Mouse (Mus musculus) MEL (cell line): Measurements from ENCODE around the gene Tmed10. TPM values are rescaled to one million over a fixed set of nuclear protein-coding genes. Genes with fewer than 3 reads are reported as not detected.

ENCODE experiments used
- DNase-seq: peaks from one replicate; pipeline ENCODE4 v3.0.0; 2011; ENCODE audit warnings: low read depth, low spot score
- H3K27ac ChIP-seq: 2 replicates; pipeline ENCODE4 v1.5.1; 2012; ENCODE audit warnings: low read depth, mild to moderate bottlenecking, control low read depth, low read length, moderate library complexity; ENCODE audit not compliant: control insufficient read depth
- H3K27me3 ChIP-seq, 2 experiments: fragments of 150-350 bp in 1 of 2; sonication (generic) in 1 of 2; 2 replicates each; pipeline ENCODE4 v1.6.1; 2012; ENCODE audit warnings: low read length in 2 of 2, mild to moderate bottlenecking in 2 of 2, improper control_type of control experiment in 1 of 2, moderate library complexity in 1 of 2; ENCODE audit not compliant: insufficient read depth in 2 of 2, control insufficient read depth in 1 of 2
- H3K36me3 ChIP-seq, 2 experiments: 2 replicates each; pipeline ENCODE4 v1.6.1; 2012 to 2014; ENCODE audit warnings: low read length in 2 of 2, improper control_type of control experiment in 1 of 2, inconsistent platforms in 1 of 2, mild to moderate bottlenecking in 1 of 2; ENCODE audit not compliant: insufficient read depth in 2 of 2, control insufficient read depth in 1 of 2
- H3K4me1 ChIP-seq, 2 experiments: fragments of 150-350 bp in 1 of 2; sonication (generic) in 1 of 2; 2 replicates each; pipeline ENCODE4 v1.6.1; 2012; ENCODE audit warnings: low read length in 2 of 2, improper control_type of control experiment in 1 of 2, mild to moderate bottlenecking in 1 of 2; ENCODE audit not compliant: insufficient read depth in 2 of 2, control insufficient read depth in 1 of 2
- H3K4me3 ChIP-seq, 2 experiments: fragments of 150-350 bp in 1 of 2; sonication (generic) in 1 of 2; 2 replicates each; pipeline ENCODE4 v1.5.1; 2012; ENCODE audit warnings: low read depth in 2 of 2, low read length in 2 of 2, mild to moderate bottlenecking in 2 of 2, moderate library complexity in 2 of 2, control low read depth in 1 of 2, improper control_type of control experiment in 1 of 2; ENCODE audit not compliant: control insufficient read depth in 1 of 2, insufficient read depth in 1 of 2
- H3K79me2 ChIP-seq: 2 replicates; pipeline ENCODE4 v1.6.1; 2012; ENCODE audit warnings: mild to moderate bottlenecking, low read length, moderate library complexity; ENCODE audit not compliant: control insufficient read depth, poor library complexity, insufficient read depth
- H3K9ac ChIP-seq: 2 replicates; pipeline ENCODE4 v1.6.1; 2012; ENCODE audit warnings: low read depth, mild to moderate bottlenecking, control low read depth, low read length, moderate library complexity; ENCODE audit not compliant: control insufficient read depth, poor library complexity, severe bottlenecking
- H3K9me3 ChIP-seq: fragments of 150-350 bp; sonication (generic); replicated peaks from 2 replicates; pipeline ENCODE4 v1.6.1; 2012; ENCODE audit warnings: mild to moderate bottlenecking, low read length, improper control_type of control experiment, moderate library complexity; ENCODE audit not compliant: insufficient read depth
- CHD2 ChIP-seq: IDR thresholded peaks from 2 replicates; pipeline ENCODE4 v1.6.1; 2011; ENCODE audit warnings: low read length, improper control_type of control experiment
- CTCF ChIP-seq, 3 experiments: IDR thresholded peaks in 2 of 3; conservative IDR thresholded peaks in 1 of 3; 2 replicates each; pipeline ENCODE4 v1.5.1; 2011 to 2012; ENCODE audit warnings: low read length in 3 of 3, low read depth in 2 of 3, mild to moderate bottlenecking in 2 of 3, improper control_type of control experiment in 1 of 3, inconsistent platforms in 1 of 3, mixed read lengths in 1 of 3, moderate library complexity in 1 of 3; ENCODE audit not compliant: control insufficient read depth in 1 of 3, insufficient read depth in 1 of 3, poor library complexity in 1 of 3, severe bottlenecking in 1 of 3
- E2F4 ChIP-seq: IDR thresholded peaks from 2 replicates; pipeline ENCODE4 v1.6.1; 2011; ENCODE audit warnings: low read depth, low read length, improper control_type of control experiment, borderline replicate concordance
- ETS1 ChIP-seq: IDR thresholded peaks from 2 replicates; pipeline ENCODE4 v1.6.1; 2012; ENCODE audit warnings: low read depth, mild to moderate bottlenecking, inconsistent platforms, low read length, improper control_type of control experiment, moderate library complexity
- GATA1 ChIP-seq: IDR thresholded peaks from 2 replicates; pipeline ENCODE4 v1.6.1; 2011; ENCODE audit warnings: low read depth, low read length, improper control_type of control experiment
- HCFC1 ChIP-seq: IDR thresholded peaks from 2 replicates; pipeline ENCODE4 v1.6.1; 2012; ENCODE audit warnings: low read depth, mild to moderate bottlenecking, inconsistent platforms, low read length, improper control_type of control experiment, moderate library complexity
- JUND ChIP-seq: IDR thresholded peaks from 2 replicates; pipeline ENCODE4 v1.6.1; 2011; ENCODE audit warnings: low read depth, mild to moderate bottlenecking, improper control_type of control experiment, low read length
- KAT2A ChIP-seq: conservative IDR thresholded peaks from 2 replicates; pipeline ENCODE4 v1.6.1; 2012; ENCODE audit warnings: low read depth, low read length, improper control_type of control experiment, inconsistent platforms
- MAX ChIP-seq: IDR thresholded peaks from 2 replicates; pipeline ENCODE4 v1.6.1; 2011; ENCODE audit warnings: low read length, improper control_type of control experiment
- MAZ ChIP-seq: IDR thresholded peaks from 2 replicates; pipeline ENCODE4 v1.6.1; 2012; ENCODE audit warnings: low read depth, mild to moderate bottlenecking, inconsistent platforms, low read length, improper control_type of control experiment
- MYB ChIP-seq: IDR thresholded peaks from 2 replicates; pipeline ENCODE4 v1.6.1; 2011; ENCODE audit warnings: mild to moderate bottlenecking, low read depth, low read length, improper control_type of control experiment
- NELFE ChIP-seq: IDR thresholded peaks from 2 replicates; pipeline ENCODE4 v1.6.1; 2011; ENCODE audit warnings: low read depth, low read length, improper control_type of control experiment
- POLR2A ChIP-seq, 2 experiments: IDR thresholded peaks; 2 replicates each; pipeline ENCODE4 v1.6.1; 2011 to 2012; ENCODE audit warnings: low read length in 2 of 2, mild to moderate bottlenecking in 2 of 2, control low read depth in 1 of 2, improper control_type of control experiment in 1 of 2, low read depth in 1 of 2, moderate library complexity in 1 of 2; ENCODE audit not compliant: control insufficient read depth in 1 of 2, insufficient read depth in 1 of 2, poor library complexity in 1 of 2
- POLR2AphosphoS5 ChIP-seq: IDR thresholded peaks from 2 replicates; pipeline ENCODE4 v1.6.1; 2012; ENCODE audit warnings: low read depth, borderline replicate concordance, mild to moderate bottlenecking, inconsistent platforms, low read length, moderate library complexity, mixed read lengths
- RAD21 ChIP-seq: IDR thresholded peaks from 2 replicates; pipeline ENCODE4 v1.6.1; 2011; ENCODE audit warnings: mild to moderate bottlenecking, low read depth, low read length, improper control_type of control experiment
- RCOR1 ChIP-seq: IDR thresholded peaks from 2 replicates; pipeline ENCODE4 v1.6.1; 2012; ENCODE audit warnings: low read depth, mild to moderate bottlenecking, inconsistent platforms, low read length, improper control_type of control experiment
- SIN3A ChIP-seq: IDR thresholded peaks from 2 replicates; pipeline ENCODE4 v1.6.1; 2012; ENCODE audit warnings: low read length, improper control_type of control experiment, inconsistent platforms
- SMC3 ChIP-seq: IDR thresholded peaks from 2 replicates; pipeline ENCODE4 v1.6.1; 2011; ENCODE audit warnings: low read depth, low read length, improper control_type of control experiment
- TAL1 ChIP-seq: IDR thresholded peaks from 2 replicates; pipeline ENCODE4 v1.6.1; 2012; ENCODE audit warnings: mild to moderate bottlenecking, inconsistent platforms, low read length, moderate library complexity, mixed read lengths
- TCF12 ChIP-seq: IDR thresholded peaks from 2 replicates; pipeline ENCODE4 v1.6.1; 2014; ENCODE audit warnings: low read depth, mild to moderate bottlenecking, inconsistent platforms, low read length, improper control_type of control experiment, moderate library complexity
- UBTF ChIP-seq: IDR thresholded peaks from 2 replicates; pipeline ENCODE4 v1.6.1; 2012; ENCODE audit warnings: low read depth, mild to moderate bottlenecking, inconsistent platforms, low read length, improper control_type of control experiment, moderate library complexity, borderline replicate concordance; ENCODE audit not compliant: insufficient read depth
- USF2 ChIP-seq, 2 experiments: IDR thresholded peaks; 2 replicates each; pipeline ENCODE4 v1.6.1; 2011 to 2012; ENCODE audit warnings: improper control_type of control experiment in 2 of 2, low read length in 2 of 2, borderline replicate concordance in 1 of 2, inconsistent platforms in 1 of 2, low read depth in 1 of 2, mild to moderate bottlenecking in 1 of 2; ENCODE audit not compliant: insufficient read depth in 1 of 2
- ZC3H11A ChIP-seq: IDR thresholded peaks from 2 replicates; pipeline ENCODE4 v1.6.1; 2012; ENCODE audit warnings: low read depth, mild to moderate bottlenecking, inconsistent platforms, low read length, improper control_type of control experiment
- polyA plus RNA-seq, 2 experiments: library from polyadenylated mRNA; stranded (reverse) in 1 of 2; unstranded in 1 of 2; fragments of >175 nt in 1 of 2; fragments of >200 nt in 1 of 2; gene quantifications; 2 replicates each; pipeline versions ENCODE4 v1.2.1 to v1.2.4; 2012; ENCODE audit warnings: low replicate concordance in 2 of 2, low read depth in 1 of 2; ENCODE audit not compliant: insufficient read length in 2 of 2, insufficient read depth in 1 of 2, missing spikeins in 1 of 2
- total RNA-seq: library from RNA; depleted of rRNA; stranded (reverse); fragments of 300-350 nt; gene quantifications from 2 replicates; pipeline ENCODE4 v1.2.3, GENCODE M21; 2012

The Tmed10 gene
- total and polyA plus RNA-seq, 3 experiments: 45.7 to 229 (median 60.2) TPM

- Histone ChIP-seq H3K4me1 (no peaks in the 10 kb centered on the region), H3K36me3 (peaks cover 0 to 28% of the 10 kb centered on the region in 2 experiments; a peak in 2 of 4 replicates), H3K4me3 (no peak overlapping the region), H3K79me2 (no peaks in the 10 kb centered on the region), H3K9me3 (no peaks in the 10 kb centered on the region), H3K27me3 (no peaks in the 10 kb centered on the region), H3K27ac (no peak overlapping the region), H3K9ac (no peak overlapping the region)
- DNase-seq: no peak
- TF ChIP-seq GATA1: no peak
- TF ChIP-seq UBTF: no peak
Measured at GRCm38 (mm10) chr12:85347196-85347595, 27.5 kb downstream of the Tmed10 start.

- H3K36me3 ChIP-seq: peaks cover 2 to 25% of the 10 kb centered on the region in 2 experiments; a peak in 3 of 4 replicates
Measured at GRCm38 (mm10) chr12:85346374-85346773, 28.3 kb downstream of the Tmed10 start.

GRCm38 (mm10) chr12:85345559-85345958, 29.1 kb downstream of the Tmed10 start:
- TF ChIP-seq E2F4: no peak
- no peak for TF ChIP-seq USF2 (IDR thresholded peaks at IDR 0.05; ENCODE audit: borderline replicate concordance in 1 of 2, insufficient read depth in 1 of 2, low read depth in 1 of 2, low read length in 2 of 2)
- no peak for TF ChIP-seq POLR2AphosphoS5
- no peak for TF ChIP-seq ETS1
- no peak for TF ChIP-seq ZC3H11A
- no peak for TF ChIP-seq RAD21
- Histone ChIP-seq H3K9me3 (no peaks in the 10 kb centered on the region), H3K36me3 (peaks cover 8 to 24% of the 10 kb centered on the region in 2 experiments), H3K4me1 (peaks cover 4% of the 10 kb centered on the region in 2 experiments; a peak in 3 of 4 replicates), H3K27ac (no peak overlapping the region), H3K9ac (no peak overlapping the region), H3K4me3 (no peak overlapping the region), H3K27me3 (no peaks in the 10 kb centered on the region), H3K79me2 (no peaks in the 10 kb centered on the region)
- no peak for DNase-seq

More at GRCm38 (mm10) chr12:85346374-85346773, 28.3 kb downstream of the Tmed10 start:
- Histone ChIP-seq H3K27ac (no peak overlapping the region), H3K79me2 (no peaks in the 10 kb centered on the region), H3K9ac (no peak overlapping the region), H3K9me3 (no peaks in the 10 kb centered on the region), H3K27me3 (no peaks in the 10 kb centered on the region), H3K4me3 (no peak overlapping the region), H3K4me1 (no peaks in the 10 kb centered on the region)
- DNase-seq: peak; percentile 71
- no peak for TF ChIP-seq KAT2A
- TF ChIP-seq RCOR1: no peak
- TF ChIP-seq MYB: no peak
- TF ChIP-seq POLR2A (IDR thresholded peaks at IDR 0.05; ENCODE audit: control insufficient read depth in 1 of 2, insufficient read depth in 1 of 2, low read depth in 1 of 2, low read length in 2 of 2, poor library complexity in 1 of 2): no peak
- TF ChIP-seq SMC3: peak; percentile 70
- TF ChIP-seq RAD21: peak; percentile 72
- TF ChIP-seq JUND: no peak
- no peak for TF ChIP-seq POLR2AphosphoS5
- TF ChIP-seq UBTF: no peak
- TF ChIP-seq SIN3A: peak; percentile 44; the same call in 1 of the 2 replicates
- TF ChIP-seq HCFC1: no peak
- no peak for TF ChIP-seq TAL1
- TF ChIP-seq ZC3H11A: peak; percentile 42; the same call in 1 of the 2 replicates
- TF ChIP-seq MAX: no peak
- TF ChIP-seq USF2 (IDR thresholded peaks at IDR 0.05; ENCODE audit: borderline replicate concordance in 1 of 2, insufficient read depth in 1 of 2, low read depth in 1 of 2, low read length in 2 of 2): no peak
- no peak for TF ChIP-seq MAZ
- TF ChIP-seq TCF12: no peak
- no peak for TF ChIP-seq NELFE
- peak; percentile 14 to 79 (median 66); a peak in 5 of 6 replicates for TF ChIP-seq CTCF (IDR thresholded peaks at IDR 0.05 in 2 of 3, conservative IDR thresholded peaks at IDR 0.05 in 1 of 3; ENCODE audit: control insufficient read depth in 1 of 3, insufficient read depth in 1 of 3, low read depth in 2 of 3, low read length in 3 of 3, poor library complexity in 1 of 3, severe bottlenecking in 1 of 3)
- no peak for TF ChIP-seq CHD2
- TF ChIP-seq ETS1: no peak
